Mouse (Mus musculus): ENCODE measurements around the gene Stk19. TPM values are rescaled to one million over a fixed set of nuclear protein-coding genes. Genes with fewer than 3 reads are reported as not detected.
"Not testable (repeated sequence)": the region's sequence is repeated elsewhere in the genome, so short reads cannot be mapped to it uniquely, and the experiment has no call there.

Gene Stk19
- polyA plus RNA-seq, 1 experiment from 2014 or later = 21.7 TPM

DNA sequence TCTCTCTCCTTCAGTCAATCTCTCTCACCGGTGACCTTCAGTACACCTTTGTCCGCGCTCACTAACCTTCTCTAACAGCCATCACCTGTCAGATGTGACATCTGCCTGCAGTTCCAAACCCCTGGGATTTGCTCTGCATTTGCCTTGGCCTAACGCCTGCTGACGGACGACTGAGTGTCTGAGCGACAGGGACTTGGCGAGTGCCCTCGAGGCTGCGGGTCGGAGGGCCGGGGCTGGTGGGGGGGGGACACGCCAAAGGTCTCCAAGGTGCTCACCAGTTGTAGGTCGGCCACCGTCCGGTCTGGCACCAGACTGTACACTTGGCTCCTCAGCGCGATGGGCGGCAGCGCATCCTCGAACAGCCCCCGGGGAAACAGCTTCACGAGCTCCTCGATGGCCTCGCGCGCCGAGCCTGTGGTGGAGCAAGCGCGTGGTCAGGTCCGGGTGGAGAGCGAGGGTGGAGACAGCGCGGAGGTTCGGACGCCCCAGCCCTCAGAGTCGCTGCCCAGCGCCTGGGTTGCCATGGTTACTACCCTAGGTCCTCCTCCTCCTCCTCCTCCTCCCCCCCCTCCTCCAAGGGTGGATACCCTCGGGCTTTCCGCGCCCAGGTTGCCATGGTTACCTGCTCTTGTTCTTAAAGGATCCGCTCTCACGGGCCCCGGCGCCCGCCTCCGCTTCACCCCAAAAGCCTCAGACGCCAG, 440 bp downstream of the Stk19 start:
- H3K9ac ChIP-seq (ENCODE audit: low read depth, low read length) = peak overlapping the region; percentile 70
- peak overlapping the region; percentile 74 for H3K4me3 ChIP-seq (ENCODE audit: low read depth, low read length)
- H3K36me3 ChIP-seq (ENCODE audit: control insufficient read depth, insufficient read depth, low read length) = peaks cover 12% of the 10 kb centered on the region; the same call in 1 of the 2 replicates
- H3K27me3 ChIP-seq (ENCODE audit: control insufficient read depth, insufficient read depth, low read length) = no peaks in the 10 kb centered on the region
- H3K27ac ChIP-seq (ENCODE audit: low read depth, low read length) = peak overlapping the region; percentile 67
- no peaks in the 10 kb centered on the region for H3K9me3 ChIP-seq (ENCODE audit: control insufficient read depth, low read length)
- ATAC-seq (ENCODE audit: low FRiP score) = peak; percentile 83
- WGBS = 4% methylated on average over 44 of the region's 48 CpGs
- no peak for DNase-seq (ENCODE audit: low spot score)
- H3K4me2 ChIP-seq (replicated peaks; ENCODE audit: low read depth, low read length) = peak overlapping the region; percentile 81
- H3K4me1 ChIP-seq (replicated peaks; ENCODE audit: control insufficient read depth, insufficient read depth, low read length) = peaks cover 14% of the 10 kb centered on the region

DNA sequence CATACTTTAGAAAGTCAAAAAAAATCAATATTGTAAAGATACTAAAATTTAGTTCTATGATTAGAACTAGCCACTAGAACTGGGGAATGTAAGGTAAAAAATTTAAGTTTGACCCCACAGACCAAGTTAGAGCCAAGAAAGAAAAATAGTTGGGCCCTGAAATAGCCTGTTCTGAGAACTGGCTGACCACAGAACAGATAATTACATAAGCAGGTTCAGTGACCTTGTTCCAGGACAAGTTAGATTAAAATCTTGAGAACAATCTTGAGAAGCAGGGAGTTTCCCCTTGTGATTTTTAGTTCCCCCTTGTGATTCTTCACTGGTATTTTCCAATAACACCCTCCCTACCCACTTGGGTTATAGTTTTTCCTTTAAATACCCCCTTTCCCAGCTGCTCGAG, 6.0 kb downstream of the Stk19 start:
- H3K4me1 ChIP-seq (replicated peaks; ENCODE audit: control insufficient read depth, insufficient read depth, low read length); H3K9ac ChIP-seq (ENCODE audit: low read depth, low read length); H3K27ac ChIP-seq (ENCODE audit: low read depth, low read length); H3K4me3 ChIP-seq (ENCODE audit: low read depth, low read length); H3K27me3 ChIP-seq (ENCODE audit: control insufficient read depth, insufficient read depth, low read length); H3K36me3 ChIP-seq (ENCODE audit: control insufficient read depth, insufficient read depth, low read length); ATAC-seq (ENCODE audit: low FRiP score); DNase-seq (ENCODE audit: low spot score); H3K9me3 ChIP-seq (ENCODE audit: control insufficient read depth, low read length); H3K4me2 ChIP-seq (replicated peaks; ENCODE audit: low read depth, low read length): not testable (repeated sequence)
- 100% methylated on average over 1 of the region's 1 CpGs for WGBS

- no peaks in the 10 kb centered on the region for H3K27me3 ChIP-seq (ENCODE audit: control insufficient read depth, insufficient read depth, low read length)
- WGBS = 77% methylated on average over 7 of the region's 7 CpGs
- H3K4me3 ChIP-seq (ENCODE audit: low read depth, low read length) = no peak overlapping the region
- DNase-seq (ENCODE audit: low spot score) (no peak), ATAC-seq (ENCODE audit: low FRiP score) (no peak)
- H3K9ac ChIP-seq (ENCODE audit: low read depth, low read length) = no peak overlapping the region
- H3K36me3 ChIP-seq (ENCODE audit: control insufficient read depth, insufficient read depth, low read length) = no peaks in the 10 kb centered on the region
- H3K4me2 ChIP-seq (replicated peaks; ENCODE audit: low read depth, low read length) = no peak overlapping the region
- H3K9me3 ChIP-seq (ENCODE audit: control insufficient read depth, low read length) = no peaks in the 10 kb centered on the region
- H3K27ac ChIP-seq (ENCODE audit: low read depth, low read length) = no peak overlapping the region
- no peaks in the 10 kb centered on the region for H3K4me1 ChIP-seq (replicated peaks; ENCODE audit: control insufficient read depth, insufficient read depth, low read length)
Observed at GRCm38 (mm10) chr17:34814818-34815370, 21.9 kb downstream of the Stk19 start.

- ATAC-seq (ENCODE audit: low FRiP score); H3K27ac ChIP-seq (ENCODE audit: low read depth, low read length): not testable (repeated sequence)
- peak; percentile 42 for DNase-seq (ENCODE audit: low spot score)
Observed at GRCm38 (mm10) chr17:34813747-34814146, 23.0 kb downstream of the Stk19 start.

DNA sequence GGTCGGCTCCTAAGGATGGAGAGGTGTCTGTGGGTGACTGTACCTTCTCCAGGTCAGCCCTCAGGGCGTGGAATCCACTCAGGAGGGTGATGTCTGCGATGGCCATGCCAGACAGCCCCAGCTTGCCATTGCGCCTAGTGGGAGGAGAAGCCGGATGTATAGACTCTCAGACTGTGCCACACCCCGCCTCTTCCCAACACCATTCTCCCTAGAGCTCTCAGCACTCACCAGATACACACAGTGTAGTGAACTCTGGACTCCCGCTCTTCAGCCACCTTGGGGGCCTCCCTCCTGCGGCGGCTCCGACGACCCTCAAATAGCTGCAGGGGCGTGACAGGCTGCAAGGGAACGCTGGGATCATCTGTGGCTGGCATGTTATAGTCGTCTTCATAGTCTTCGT, 25.5 kb downstream of the Stk19 start:
- H3K9ac ChIP-seq (ENCODE audit: low read depth, low read length) = no peak overlapping the region
- no peaks in the 10 kb centered on the region for H3K9me3 ChIP-seq (ENCODE audit: control insufficient read depth, low read length)
- H3K36me3 ChIP-seq (ENCODE audit: control insufficient read depth, insufficient read depth, low read length) = no peaks in the 10 kb centered on the region
- 74% methylated on average over 15 of the region's 15 CpGs for WGBS
- H3K27me3 ChIP-seq (ENCODE audit: control insufficient read depth, insufficient read depth, low read length) = no peaks in the 10 kb centered on the region
- no peak overlapping the region for H3K4me2 ChIP-seq (replicated peaks; ENCODE audit: low read depth, low read length)
- no peaks in the 10 kb centered on the region for H3K4me1 ChIP-seq (replicated peaks; ENCODE audit: control insufficient read depth, insufficient read depth, low read length)
- H3K4me3 ChIP-seq (ENCODE audit: low read depth, low read length) = no peak overlapping the region
- no peak for DNase-seq (ENCODE audit: low spot score)
- H3K27ac ChIP-seq (ENCODE audit: low read depth, low read length) = no peak overlapping the region
- no peak for ATAC-seq (ENCODE audit: low FRiP score)

More at GRCm38 (mm10) chr17:34813747-34814146, 23.0 kb downstream of the Stk19 start:
- not testable (repeated sequence) for H3K36me3 ChIP-seq (ENCODE audit: control insufficient read depth, insufficient read depth, low read length); H3K4me1 ChIP-seq (replicated peaks; ENCODE audit: control insufficient read depth, insufficient read depth, low read length); H3K4me3 ChIP-seq (ENCODE audit: low read depth, low read length); H3K4me2 ChIP-seq (replicated peaks; ENCODE audit: low read depth, low read length); H3K27me3 ChIP-seq (ENCODE audit: control insufficient read depth, insufficient read depth, low read length); H3K9me3 ChIP-seq (ENCODE audit: control insufficient read depth, low read length); H3K9ac ChIP-seq (ENCODE audit: low read depth, low read length)
- 62% methylated on average over 12 of the region's 12 CpGs for WGBS

DNA sequence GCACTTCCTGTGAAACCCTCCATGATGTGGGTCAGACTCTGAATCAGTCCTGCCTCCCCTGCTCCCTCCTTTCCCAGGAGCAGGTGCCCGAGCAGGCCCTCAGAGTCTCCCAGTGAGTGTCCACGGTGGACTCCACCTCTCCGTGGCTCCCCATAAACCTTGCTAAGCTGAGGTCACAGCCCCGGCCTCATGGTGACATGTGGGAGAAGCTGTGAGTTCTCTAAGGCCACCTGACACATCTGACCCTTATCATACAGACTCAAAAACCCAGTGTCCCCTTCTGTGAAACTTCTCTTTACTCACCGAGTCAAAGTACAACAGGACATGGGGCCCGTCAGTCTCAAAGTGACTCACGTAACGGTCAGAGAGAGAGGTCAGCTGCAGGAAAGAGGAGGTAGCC, 25.9 kb downstream of the Stk19 start:
- not testable (repeated sequence) for H3K4me3 ChIP-seq (ENCODE audit: low read depth, low read length); H3K27ac ChIP-seq (ENCODE audit: low read depth, low read length); DNase-seq (ENCODE audit: low spot score); H3K27me3 ChIP-seq (ENCODE audit: control insufficient read depth, insufficient read depth, low read length); H3K4me1 ChIP-seq (replicated peaks; ENCODE audit: control insufficient read depth, insufficient read depth, low read length); H3K9ac ChIP-seq (ENCODE audit: low read depth, low read length); H3K36me3 ChIP-seq (ENCODE audit: control insufficient read depth, insufficient read depth, low read length); H3K4me2 ChIP-seq (replicated peaks; ENCODE audit: low read depth, low read length); ATAC-seq (ENCODE audit: low FRiP score); H3K9me3 ChIP-seq (ENCODE audit: control insufficient read depth, low read length)
- WGBS = 85% methylated on average over 7 of the region's 8 CpGs

DNA sequence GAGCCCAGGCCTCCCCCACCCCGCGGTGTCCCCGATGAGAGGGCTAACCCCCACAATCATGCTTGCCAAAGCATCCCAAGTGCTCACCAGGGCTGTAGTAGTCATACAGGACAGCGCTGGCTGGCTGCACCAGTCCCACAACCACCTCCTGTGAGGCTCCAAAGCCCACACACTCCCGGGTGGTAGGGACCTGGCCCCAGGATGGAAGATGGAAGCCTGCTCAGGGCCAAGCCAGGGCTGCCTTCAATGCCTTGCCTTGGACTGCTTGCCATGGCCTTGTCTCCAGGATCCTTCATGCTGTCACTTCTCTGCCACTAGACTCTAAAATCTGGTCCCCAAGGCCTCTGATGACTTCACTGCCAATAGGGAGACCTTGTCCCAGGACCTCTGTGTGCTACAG, 26.3 kb downstream of the Stk19 start:
- WGBS = 79% methylated on average over 5 of the region's 5 CpGs
- H3K27ac ChIP-seq (ENCODE audit: low read depth, low read length); H3K9me3 ChIP-seq (ENCODE audit: control insufficient read depth, low read length); H3K9ac ChIP-seq (ENCODE audit: low read depth, low read length); DNase-seq (ENCODE audit: low spot score); H3K27me3 ChIP-seq (ENCODE audit: control insufficient read depth, insufficient read depth, low read length); H3K4me3 ChIP-seq (ENCODE audit: low read depth, low read length); H3K4me2 ChIP-seq (replicated peaks; ENCODE audit: low read depth, low read length); ATAC-seq (ENCODE audit: low FRiP score); H3K36me3 ChIP-seq (ENCODE audit: control insufficient read depth, insufficient read depth, low read length); H3K4me1 ChIP-seq (replicated peaks; ENCODE audit: control insufficient read depth, insufficient read depth, low read length): not testable (repeated sequence)

- H3K27me3 ChIP-seq (ENCODE audit: control insufficient read depth, insufficient read depth, low read length) = no peaks in the 10 kb centered on the region
- H3K36me3 ChIP-seq (ENCODE audit: control insufficient read depth, insufficient read depth, low read length) = no peaks in the 10 kb centered on the region
- H3K4me3 ChIP-seq (ENCODE audit: low read depth, low read length) = no peak overlapping the region
- no peak for DNase-seq (ENCODE audit: low spot score)
- H3K9ac ChIP-seq (ENCODE audit: low read depth, low read length) = no peak overlapping the region
- no peaks in the 10 kb centered on the region for H3K9me3 ChIP-seq (ENCODE audit: control insufficient read depth, low read length)
- no peak overlapping the region for H3K27ac ChIP-seq (ENCODE audit: low read depth, low read length)
- H3K4me1 ChIP-seq (replicated peaks; ENCODE audit: control insufficient read depth, insufficient read depth, low read length) = no peaks in the 10 kb centered on the region
- no peak overlapping the region for H3K4me2 ChIP-seq (replicated peaks; ENCODE audit: low read depth, low read length)
- 86% methylated on average over 6 of the region's 6 CpGs for WGBS
- ATAC-seq (ENCODE audit: low FRiP score) = no peak
Observed at GRCm38 (mm10) chr17:34808599-34809205, 28.0 kb downstream of the Stk19 start.

DNA sequence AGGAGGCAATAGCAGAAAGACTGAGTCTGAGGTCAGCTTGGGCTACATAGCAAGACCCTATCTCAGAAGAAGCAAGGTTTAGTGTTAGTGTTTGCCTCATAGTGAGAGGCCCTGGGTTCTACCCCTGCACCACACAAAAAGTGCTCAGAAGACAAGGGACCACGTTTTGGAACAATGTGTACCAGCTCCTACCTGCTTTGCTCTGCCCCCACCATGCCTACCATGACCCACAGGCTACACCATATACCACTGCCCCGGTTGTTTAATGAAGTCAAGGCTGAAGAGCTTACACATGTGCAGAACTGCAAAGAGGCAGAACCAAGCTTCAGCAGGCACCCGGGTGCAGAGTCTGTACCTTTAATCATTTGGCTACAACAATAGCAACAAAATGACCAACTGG, 29.6 kb downstream of the Stk19 start:
- Histone ChIP-seq H3K27me3 (ENCODE audit: control insufficient read depth, insufficient read depth, low read length) (no peaks in the 10 kb centered on the region), H3K4me2 (replicated peaks; ENCODE audit: low read depth, low read length) (no peak overlapping the region), H3K9me3 (ENCODE audit: control insufficient read depth, low read length) (no peaks in the 10 kb centered on the region), H3K27ac (ENCODE audit: low read depth, low read length) (no peak overlapping the region), H3K9ac (ENCODE audit: low read depth, low read length) (no peak overlapping the region), H3K4me1 (replicated peaks; ENCODE audit: control insufficient read depth, insufficient read depth, low read length) (no peaks in the 10 kb centered on the region), H3K4me3 (ENCODE audit: low read depth, low read length) (no peak overlapping the region), H3K36me3 (ENCODE audit: control insufficient read depth, insufficient read depth, low read length) (no peaks in the 10 kb centered on the region)
- ATAC-seq (ENCODE audit: low FRiP score) (no peak), DNase-seq (ENCODE audit: low spot score) (no peak)
- 71% methylated on average over 3 of the region's 3 CpGs for WGBS

Data from hindbrain, embryonic 11.5 days (tissue).